Mouse (Mus musculus): ENCODE results near the gene Tle1. TPM values are rescaled to one million over a fixed set of nuclear protein-coding genes. Genes with fewer than 3 reads are reported as not detected.

The Tle1 gene
- polyA plus RNA-seq, 1 experiment: 25.1 TPM

GRCm38 (mm10) chr4:72182343-72182988 lies 18.3 kb downstream of the Tle1 start:
- no peak overlapping the region for H3K4me3 ChIP-seq (replicated peaks; ENCODE audit: insufficient read depth, low read depth, low read length)
- no peak for TF ChIP-seq POLR2A (IDR thresholded peaks at IDR 0.05; ENCODE audit: borderline replicate concordance, insufficient read depth, low read length)
- no peak for TF ChIP-seq CTCF (IDR thresholded peaks at IDR 0.05; ENCODE audit: borderline replicate concordance, insufficient read depth, low read depth, low read length)
- no peaks in the 10 kb centered on the region for H3K4me1 ChIP-seq (ENCODE audit: control insufficient read depth, insufficient read depth, low read length)
- no peak for DNase-seq
- H3K27me3 ChIP-seq (ENCODE audit: control insufficient read depth, insufficient read depth, low read length): no peaks in the 10 kb centered on the region
- H3K27ac ChIP-seq (ENCODE audit: insufficient read depth, low read length): no peak overlapping the region

GRCm38 (mm10) chr4:72175943-72176342 lies 24.8 kb downstream of the Tle1 start:
- Histone ChIP-seq H3K4me1 (ENCODE audit: control insufficient read depth, insufficient read depth, low read length) (no peaks in the 10 kb centered on the region), H3K4me3 (replicated peaks; ENCODE audit: insufficient read depth, low read depth, low read length) (no peak overlapping the region), H3K27me3 (ENCODE audit: control insufficient read depth, insufficient read depth, low read length) (no peaks in the 10 kb centered on the region), H3K27ac (ENCODE audit: insufficient read depth, low read length) (no peak overlapping the region)
- no peak for DNase-seq
- WGBS: 98% methylated on average over 1 of the region's 1 CpGs
- TF ChIP-seq CTCF (IDR thresholded peaks at IDR 0.05; ENCODE audit: borderline replicate concordance, insufficient read depth, low read depth, low read length) (no peak), POLR2A (IDR thresholded peaks at IDR 0.05; ENCODE audit: borderline replicate concordance, insufficient read depth, low read length) (no peak)

- no peak for TF ChIP-seq CTCF (IDR thresholded peaks at IDR 0.05; ENCODE audit: borderline replicate concordance, insufficient read depth, low read depth, low read length)
- no peak for TF ChIP-seq POLR2A (IDR thresholded peaks at IDR 0.05; ENCODE audit: borderline replicate concordance, insufficient read depth, low read length)
- no peak for DNase-seq
- Histone ChIP-seq H3K27me3 (ENCODE audit: control insufficient read depth, insufficient read depth, low read length) (no peaks in the 10 kb centered on the region), H3K27ac (ENCODE audit: insufficient read depth, low read length) (no peak overlapping the region), H3K4me3 (replicated peaks; ENCODE audit: insufficient read depth, low read depth, low read length) (no peak overlapping the region), H3K4me1 (ENCODE audit: control insufficient read depth, insufficient read depth, low read length) (no peaks in the 10 kb centered on the region)
- 31% methylated on average over 1 of the region's 1 CpGs for WGBS
These were observed 32.5 kb downstream of the Tle1 start for GRCm38 (mm10) chr4:72168267-72168666.

GRCm38 (mm10) chr4:72167761-72168229 lies 32.9 kb downstream of the Tle1 start:
- H3K4me1 ChIP-seq (ENCODE audit: control insufficient read depth, insufficient read depth, low read length): no peaks in the 10 kb centered on the region
- no peak overlapping the region for H3K4me3 ChIP-seq (replicated peaks; ENCODE audit: insufficient read depth, low read depth, low read length)
- TF ChIP-seq CTCF (IDR thresholded peaks at IDR 0.05; ENCODE audit: borderline replicate concordance, insufficient read depth, low read depth, low read length): no peak
- TF ChIP-seq POLR2A (IDR thresholded peaks at IDR 0.05; ENCODE audit: borderline replicate concordance, insufficient read depth, low read length): no peak
- 59% methylated on average over 2 of the region's 2 CpGs for WGBS
- no peak overlapping the region for H3K27ac ChIP-seq (ENCODE audit: insufficient read depth, low read length)
- H3K27me3 ChIP-seq (ENCODE audit: control insufficient read depth, insufficient read depth, low read length): no peaks in the 10 kb centered on the region
- DNase-seq: no peak

GRCm38 (mm10) chr4:72167171-72167570 lies 33.5 kb downstream of the Tle1 start:
- TF ChIP-seq CTCF (IDR thresholded peaks at IDR 0.05; ENCODE audit: borderline replicate concordance, insufficient read depth, low read depth, low read length) (no peak), POLR2A (IDR thresholded peaks at IDR 0.05; ENCODE audit: borderline replicate concordance, insufficient read depth, low read length) (no peak)
- no peak for DNase-seq

GRCm38 (mm10) chr4:72166561-72166960 lies 34.2 kb downstream of the Tle1 start:
- Histone ChIP-seq H3K4me3 (replicated peaks; ENCODE audit: insufficient read depth, low read depth, low read length) (no peak overlapping the region), H3K27me3 (ENCODE audit: control insufficient read depth, insufficient read depth, low read length) (no peaks in the 10 kb centered on the region), H3K27ac (ENCODE audit: insufficient read depth, low read length) (no peak overlapping the region), H3K4me1 (ENCODE audit: control insufficient read depth, insufficient read depth, low read length) (no peaks in the 10 kb centered on the region)
- TF ChIP-seq CTCF (IDR thresholded peaks at IDR 0.05; ENCODE audit: borderline replicate concordance, insufficient read depth, low read depth, low read length) (no peak), POLR2A (IDR thresholded peaks at IDR 0.05; ENCODE audit: borderline replicate concordance, insufficient read depth, low read length) (no peak)
- 35% methylated on average over 2 of the region's 2 CpGs for WGBS
- no peak for DNase-seq

More at GRCm38 (mm10) chr4:72167171-72167570, 33.5 kb downstream of the Tle1 start:
- Histone ChIP-seq H3K27me3 (ENCODE audit: control insufficient read depth, insufficient read depth, low read length) (no peaks in the 10 kb centered on the region), H3K4me1 (ENCODE audit: control insufficient read depth, insufficient read depth, low read length) (no peaks in the 10 kb centered on the region), H3K27ac (ENCODE audit: insufficient read depth, low read length) (no peak overlapping the region), H3K4me3 (replicated peaks; ENCODE audit: insufficient read depth, low read depth, low read length) (no peak overlapping the region)
- 87% methylated on average over 3 of the region's 3 CpGs for WGBS

- DNase-seq: no peak
- Histone ChIP-seq H3K27ac (ENCODE audit: insufficient read depth, low read length) (no peak overlapping the region), H3K27me3 (ENCODE audit: control insufficient read depth, insufficient read depth, low read length) (no peaks in the 10 kb centered on the region), H3K4me3 (replicated peaks; ENCODE audit: insufficient read depth, low read depth, low read length) (no peak overlapping the region), H3K4me1 (ENCODE audit: control insufficient read depth, insufficient read depth, low read length) (no peaks in the 10 kb centered on the region)
- WGBS: 97% methylated on average over 9 of the region's 9 CpGs
- TF ChIP-seq CTCF (IDR thresholded peaks at IDR 0.05; ENCODE audit: borderline replicate concordance, insufficient read depth, low read depth, low read length) (no peak), POLR2A (IDR thresholded peaks at IDR 0.05; ENCODE audit: borderline replicate concordance, insufficient read depth, low read length) (no peak)
These were observed 35.0 kb downstream of the Tle1 start for GRCm38 (mm10) chr4:72165765-72166164.

GRCm38 (mm10) chr4:72162445-72163218 lies 38.1 kb downstream of the Tle1 start:
- no peaks in the 10 kb centered on the region for H3K4me1 ChIP-seq (ENCODE audit: control insufficient read depth, insufficient read depth, low read length)
- no peak for DNase-seq
- H3K27me3 ChIP-seq (ENCODE audit: control insufficient read depth, insufficient read depth, low read length): no peaks in the 10 kb centered on the region
- H3K4me3 ChIP-seq (replicated peaks; ENCODE audit: insufficient read depth, low read depth, low read length): no peak overlapping the region
- TF ChIP-seq CTCF (IDR thresholded peaks at IDR 0.05; ENCODE audit: borderline replicate concordance, insufficient read depth, low read depth, low read length): no peak
- no peak for TF ChIP-seq POLR2A (IDR thresholded peaks at IDR 0.05; ENCODE audit: borderline replicate concordance, insufficient read depth, low read length)
- H3K27ac ChIP-seq (ENCODE audit: insufficient read depth, low read length): no peak overlapping the region
- 96% methylated on average over 4 of the region's 4 CpGs for WGBS

All from cerebellum, adult 2 months (tissue).